Mouse (Mus musculus): ENCODE measurements at regions not wholly inside any gene's neighbourhood (a gene's known extent, or its start where the extent isn't known, plus 50 kb on each side); places are given as distances from the start of the nearest gene placed in this dataset.

DNA sequence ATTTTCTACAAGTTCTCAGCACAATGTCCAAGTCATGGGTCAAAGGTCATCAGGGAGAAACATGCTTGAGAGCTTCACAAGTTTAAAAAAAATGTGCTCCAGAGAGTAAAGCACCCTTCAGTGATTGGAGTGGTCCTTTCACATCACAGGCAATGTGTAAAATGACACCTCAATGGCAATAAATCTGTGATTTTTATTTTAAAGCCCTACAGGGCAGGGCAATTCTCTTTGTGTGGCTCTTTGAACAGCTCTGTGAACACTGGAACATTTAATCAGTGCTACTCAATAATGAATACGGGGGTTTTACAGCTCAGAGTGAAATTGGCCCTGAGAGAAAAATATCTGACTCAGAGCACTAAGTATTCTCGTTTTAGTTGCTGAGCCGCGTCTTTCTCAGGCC, 563.5 kb upstream of the Adam34 start:
- no peak overlapping the region for H3K9ac ChIP-seq (ENCODE audit: low read length)
- no peak overlapping the region for H3K27ac ChIP-seq (ENCODE audit: low read length)
- H3K4me2 ChIP-seq (ENCODE audit: low read depth, low read length) = no peak overlapping the region
- H3K9me3 ChIP-seq (ENCODE audit: control insufficient read depth, low read length) = no peaks in the 10 kb centered on the region
- no peaks in the 10 kb centered on the region for H3K36me3 ChIP-seq (ENCODE audit: control insufficient read depth, insufficient read depth, low read length)
- no peak overlapping the region for H3K4me3 ChIP-seq (ENCODE audit: low read length)
- no peaks in the 10 kb centered on the region for H3K4me1 ChIP-seq (replicated peaks; ENCODE audit: control insufficient read depth, insufficient read depth, low read length)
- H3K27me3 ChIP-seq (ENCODE audit: control insufficient read depth, insufficient read depth, low read depth, low read length) = no peaks in the 10 kb centered on the region
- peak; percentile 56; the same call in 1 of the 2 replicates for ATAC-seq (ENCODE audit: low read depth)
- 42% methylated on average over 4 of the region's 4 CpGs for WGBS

DNA sequence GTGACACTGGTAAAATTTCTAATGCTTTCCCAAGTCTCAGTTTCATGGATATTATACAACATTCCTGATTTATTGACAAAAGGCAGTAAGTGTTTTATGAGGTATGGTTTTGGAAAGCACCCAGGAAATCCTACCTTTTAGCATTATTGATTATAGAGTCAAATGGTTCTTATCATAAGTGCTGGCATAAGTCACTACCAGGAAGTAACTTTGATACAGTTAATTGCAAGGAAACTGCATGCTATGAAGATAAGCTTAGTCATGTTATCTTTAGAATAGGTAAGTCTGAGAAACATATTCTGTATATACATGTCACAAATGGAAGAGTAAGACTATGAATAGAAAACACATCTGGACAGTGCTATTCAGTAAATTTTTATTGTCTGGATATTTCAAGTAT, 608.4 kb upstream of the Adam34 start:
- no peak overlapping the region for H3K4me3 ChIP-seq (ENCODE audit: low read length)
- H3K4me1 ChIP-seq (replicated peaks; ENCODE audit: control insufficient read depth, insufficient read depth, low read length) = no peaks in the 10 kb centered on the region
- no peak overlapping the region for H3K9ac ChIP-seq (ENCODE audit: low read length)
- H3K27me3 ChIP-seq (ENCODE audit: control insufficient read depth, insufficient read depth, low read depth, low read length) = no peaks in the 10 kb centered on the region
- no peak for ATAC-seq (ENCODE audit: low read depth)
- no peak overlapping the region for H3K4me2 ChIP-seq (ENCODE audit: low read depth, low read length)
- no peak overlapping the region for H3K27ac ChIP-seq (ENCODE audit: low read length)
- H3K36me3 ChIP-seq (ENCODE audit: control insufficient read depth, insufficient read depth, low read length) = no peaks in the 10 kb centered on the region
- H3K9me3 ChIP-seq (ENCODE audit: control insufficient read depth, low read length) = no peaks in the 10 kb centered on the region

DNA sequence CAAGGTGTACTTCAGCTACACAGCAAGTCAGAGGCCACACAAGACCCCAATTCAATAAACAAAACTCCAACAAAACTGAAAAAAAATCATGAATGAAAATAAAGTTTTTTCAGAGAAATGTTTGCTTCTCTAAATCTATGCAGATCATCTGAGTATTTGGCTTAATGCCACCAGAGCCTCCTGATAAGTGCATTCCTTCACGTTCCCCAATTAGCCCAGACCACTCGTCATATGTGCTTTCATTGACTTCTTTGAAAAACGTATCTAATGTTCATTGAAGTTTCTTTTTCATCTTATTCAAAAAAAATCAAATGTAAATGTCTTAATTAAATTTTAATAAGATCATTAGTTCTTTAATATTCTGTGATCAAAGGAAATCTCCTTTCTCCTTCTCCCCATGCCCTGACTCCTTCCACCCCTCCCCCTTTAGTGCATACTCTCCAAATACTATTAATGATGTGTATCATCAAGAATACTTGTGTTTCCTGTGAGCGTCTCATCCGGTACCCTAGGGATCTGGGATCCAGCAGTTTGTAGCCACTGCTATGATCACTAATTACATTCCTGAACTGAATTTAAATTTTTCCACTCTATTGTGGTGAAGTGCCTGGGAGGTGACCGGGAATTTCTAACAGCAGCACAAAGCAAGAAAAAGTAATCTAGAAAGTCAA, 600.8 kb upstream of the Fat1 start:
- Histone ChIP-seq H3K4me2 (ENCODE audit: low read depth, low read length) (no peak overlapping the region), H3K9ac (ENCODE audit: low read length) (no peak overlapping the region), H3K27ac (ENCODE audit: low read length) (no peak overlapping the region), H3K27me3 (ENCODE audit: control insufficient read depth, insufficient read depth, low read depth, low read length) (no peaks in the 10 kb centered on the region), H3K4me3 (ENCODE audit: low read length) (no peak overlapping the region), H3K4me1 (replicated peaks; ENCODE audit: control insufficient read depth, insufficient read depth, low read length) (no peaks in the 10 kb centered on the region), H3K36me3 (ENCODE audit: control insufficient read depth, insufficient read depth, low read length) (no peaks in the 10 kb centered on the region), H3K9me3 (ENCODE audit: control insufficient read depth, low read length) (no peaks in the 10 kb centered on the region)
- no peak for ATAC-seq (ENCODE audit: low read depth)
- WGBS = 51% methylated on average over 6 of the region's 6 CpGs

DNA sequence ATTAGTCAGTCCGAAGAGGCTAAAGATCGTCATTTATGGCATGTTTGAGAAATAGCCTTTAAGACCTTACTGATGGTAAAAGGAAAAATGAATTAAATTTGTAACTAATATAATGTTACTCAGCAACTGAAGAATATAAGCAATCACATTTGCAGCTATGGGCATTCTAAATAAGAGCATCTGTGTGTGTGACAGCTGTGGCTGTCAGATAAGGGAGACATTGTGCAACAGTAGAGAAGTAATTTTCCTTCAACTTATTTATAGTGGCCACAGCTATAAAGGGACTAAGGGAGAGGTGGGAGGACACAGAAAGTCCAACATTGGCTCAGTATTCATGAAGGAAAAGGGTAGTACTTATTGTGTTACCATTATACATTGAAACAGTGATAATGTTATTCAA, 591.8 kb upstream of the Fat1 start:
- 74% methylated on average over 2 of the region's 2 CpGs for WGBS
- no peak overlapping the region for H3K9ac ChIP-seq (ENCODE audit: low read length)
- peak; percentile 45; the same call in 1 of the 2 replicates for ATAC-seq (ENCODE audit: low read depth)
- H3K27me3 ChIP-seq (ENCODE audit: control insufficient read depth, insufficient read depth, low read depth, low read length) = no peaks in the 10 kb centered on the region
- no peaks in the 10 kb centered on the region for H3K36me3 ChIP-seq (ENCODE audit: control insufficient read depth, insufficient read depth, low read length)
- H3K27ac ChIP-seq (ENCODE audit: low read length) = no peak overlapping the region
- H3K4me1 ChIP-seq (replicated peaks; ENCODE audit: control insufficient read depth, insufficient read depth, low read length) = no peaks in the 10 kb centered on the region
- H3K9me3 ChIP-seq (ENCODE audit: control insufficient read depth, low read length) = no peaks in the 10 kb centered on the region
- no peak overlapping the region for H3K4me2 ChIP-seq (ENCODE audit: low read depth, low read length)
- H3K4me3 ChIP-seq (ENCODE audit: low read length) = no peak overlapping the region

DNA sequence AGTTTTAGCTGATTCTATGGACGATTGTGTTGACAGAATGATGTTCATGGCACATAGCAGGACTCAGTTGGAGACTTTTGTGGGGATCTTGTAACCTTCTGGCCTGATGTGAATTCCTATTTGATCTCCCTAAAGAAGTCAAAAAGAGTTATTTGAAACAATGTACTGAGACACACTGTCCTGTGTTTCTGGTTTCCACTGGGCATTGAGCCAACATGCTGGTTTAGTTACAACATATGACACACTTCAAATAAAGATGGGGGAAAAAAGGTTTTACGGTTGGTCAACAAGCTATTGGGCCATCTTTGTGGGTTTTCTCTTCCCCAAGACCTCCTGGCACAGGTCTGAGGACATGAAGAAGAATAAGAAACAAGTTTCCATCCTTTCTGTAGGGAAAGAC, 591.3 kb upstream of the Fat1 start:
- H3K27ac ChIP-seq (ENCODE audit: low read length) = no peak overlapping the region
- peak; percentile 41; the same call in 1 of the 2 replicates for ATAC-seq (ENCODE audit: low read depth)
- WGBS = 42% methylated on average over 2 of the region's 2 CpGs

DNA sequence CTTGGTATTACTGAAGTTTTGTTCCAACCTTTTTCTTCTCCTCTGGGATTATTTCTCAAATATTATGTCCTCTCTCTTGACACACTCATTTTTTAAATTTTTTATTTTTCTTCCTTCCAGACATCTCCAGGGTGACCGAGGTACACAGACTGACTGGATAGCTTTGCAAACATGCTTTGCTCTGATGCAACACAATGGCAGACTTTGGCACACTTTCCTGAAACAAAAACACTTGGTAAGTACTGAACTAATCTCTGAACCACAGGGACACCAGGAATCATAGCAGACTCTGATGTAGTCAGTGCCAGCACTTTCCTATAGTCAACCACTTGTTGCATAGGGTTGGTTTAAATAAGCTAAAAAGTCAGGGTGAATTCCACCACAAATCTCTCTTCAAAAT, 587.8 kb upstream of the Fat1 start:
- Histone ChIP-seq H3K27me3 (ENCODE audit: control insufficient read depth, insufficient read depth, low read depth, low read length) (no peaks in the 10 kb centered on the region), H3K4me2 (ENCODE audit: low read depth, low read length) (no peak overlapping the region), H3K36me3 (ENCODE audit: control insufficient read depth, insufficient read depth, low read length) (no peaks in the 10 kb centered on the region), H3K4me3 (ENCODE audit: low read length) (no peak overlapping the region), H3K9me3 (ENCODE audit: control insufficient read depth, low read length) (no peaks in the 10 kb centered on the region), H3K27ac (ENCODE audit: low read length) (no peak overlapping the region), H3K4me1 (replicated peaks; ENCODE audit: control insufficient read depth, insufficient read depth, low read length) (no peaks in the 10 kb centered on the region), H3K9ac (ENCODE audit: low read length) (no peak overlapping the region)
- ATAC-seq (ENCODE audit: low read depth) = 0 out of 2 replicates have a peak, but pooled peaks have one; percentile 23
- 50% methylated on average over 1 of the region's 1 CpGs for WGBS

More for the DNA sequence above, 591.3 kb upstream of the Fat1 start:
- H3K27me3 ChIP-seq (ENCODE audit: control insufficient read depth, insufficient read depth, low read depth, low read length) = no peaks in the 10 kb centered on the region
- H3K36me3 ChIP-seq (ENCODE audit: control insufficient read depth, insufficient read depth, low read length) = no peaks in the 10 kb centered on the region
- no peaks in the 10 kb centered on the region for H3K4me1 ChIP-seq (replicated peaks; ENCODE audit: control insufficient read depth, insufficient read depth, low read length)
- H3K9me3 ChIP-seq (ENCODE audit: control insufficient read depth, low read length) = no peaks in the 10 kb centered on the region
- H3K4me2 ChIP-seq (ENCODE audit: low read depth, low read length) = no peak overlapping the region
- no peak overlapping the region for H3K4me3 ChIP-seq (ENCODE audit: low read length)
- H3K9ac ChIP-seq (ENCODE audit: low read length) = no peak overlapping the region

DNA sequence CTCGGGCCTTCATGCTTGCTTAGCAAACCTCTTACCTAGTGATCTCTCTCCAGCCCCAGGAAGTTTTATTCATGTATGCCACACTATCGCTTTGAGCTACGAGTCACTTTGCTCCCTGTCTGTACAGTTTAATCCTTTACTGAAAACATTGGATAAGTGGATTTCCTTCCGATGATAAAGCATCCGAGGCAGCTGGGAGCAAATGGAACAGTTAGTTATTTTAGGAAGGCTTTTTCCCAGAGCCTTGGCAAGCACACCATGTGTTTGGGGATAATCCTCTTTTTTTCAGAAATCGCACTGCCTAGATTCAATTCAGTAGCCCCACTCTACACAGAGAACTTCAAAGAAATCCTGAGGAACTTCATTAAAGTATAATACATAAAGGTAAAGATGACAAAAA, 561.3 kb upstream of the Fat1 start:
- 48% methylated on average over 6 of the region's 6 CpGs for WGBS

DNA sequence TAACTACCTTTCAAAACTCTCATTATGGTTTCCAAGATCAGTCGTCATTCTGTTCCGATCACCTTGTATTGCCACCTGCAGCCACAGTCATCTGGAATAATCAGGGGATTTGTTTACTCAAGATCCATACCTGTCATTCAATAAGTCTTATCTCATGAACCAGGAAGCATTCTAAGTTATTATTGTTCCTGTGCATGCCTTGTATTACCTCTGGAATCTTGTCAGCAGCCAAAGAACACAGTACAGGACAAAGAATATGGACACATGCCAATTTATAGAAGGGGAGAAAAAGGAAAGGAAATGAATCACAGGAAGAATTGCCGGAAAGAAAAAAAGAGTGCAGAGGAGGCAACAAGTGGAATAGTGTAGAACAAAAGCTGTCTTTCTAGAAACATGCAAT, 557.5 kb upstream of the Fat1 start:
- no peaks in the 10 kb centered on the region for H3K27me3 ChIP-seq (ENCODE audit: control insufficient read depth, insufficient read depth, low read depth, low read length)
- no peak overlapping the region for H3K27ac ChIP-seq (ENCODE audit: low read length)
- no peaks in the 10 kb centered on the region for H3K9me3 ChIP-seq (ENCODE audit: control insufficient read depth, low read length)
- H3K4me2 ChIP-seq (ENCODE audit: low read depth, low read length) = no peak overlapping the region
- H3K4me3 ChIP-seq (ENCODE audit: low read length) = no peak overlapping the region
- H3K36me3 ChIP-seq (ENCODE audit: control insufficient read depth, insufficient read depth, low read length) = no peaks in the 10 kb centered on the region
- ATAC-seq (ENCODE audit: low read depth) = no peak
- H3K9ac ChIP-seq (ENCODE audit: low read length) = no peak overlapping the region
- 70% methylated on average over 3 of the region's 3 CpGs for WGBS
- H3K4me1 ChIP-seq (replicated peaks; ENCODE audit: control insufficient read depth, insufficient read depth, low read length) = no peaks in the 10 kb centered on the region

More for the DNA sequence above, 561.3 kb upstream of the Fat1 start:
- Histone ChIP-seq H3K4me2 (ENCODE audit: low read depth, low read length) (no peak overlapping the region), H3K9me3 (ENCODE audit: control insufficient read depth, low read length) (no peaks in the 10 kb centered on the region), H3K36me3 (ENCODE audit: control insufficient read depth, insufficient read depth, low read length) (no peaks in the 10 kb centered on the region), H3K4me3 (ENCODE audit: low read length) (no peak overlapping the region), H3K4me1 (replicated peaks; ENCODE audit: control insufficient read depth, insufficient read depth, low read length) (no peaks in the 10 kb centered on the region), H3K9ac (ENCODE audit: low read length) (no peak overlapping the region), H3K27me3 (ENCODE audit: control insufficient read depth, insufficient read depth, low read depth, low read length) (no peaks in the 10 kb centered on the region), H3K27ac (ENCODE audit: low read length) (no peak overlapping the region)
- ATAC-seq (ENCODE audit: low read depth) = no peak

DNA sequence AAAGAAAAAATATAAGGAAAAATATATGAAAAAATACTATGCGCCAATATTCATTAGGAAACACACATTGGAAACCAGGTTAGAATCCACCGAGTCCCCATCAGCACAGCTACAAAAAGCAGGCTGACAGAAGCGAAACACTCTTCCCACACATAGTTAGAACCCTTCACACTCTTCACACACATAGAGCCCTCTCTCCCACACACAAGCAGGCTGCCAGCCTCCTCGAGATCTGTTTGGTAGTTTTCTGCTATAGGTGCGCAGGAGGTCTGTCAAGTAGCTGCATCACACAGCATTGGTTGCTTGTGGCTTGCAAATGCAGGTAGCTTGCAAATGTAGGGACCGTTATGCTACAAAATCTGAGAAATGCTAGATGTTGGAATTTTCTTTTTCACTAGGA, 526.8 kb upstream of the Fat1 start:
- no peaks in the 10 kb centered on the region for H3K4me1 ChIP-seq (replicated peaks; ENCODE audit: control insufficient read depth, insufficient read depth, low read length)
- no peak for ATAC-seq (ENCODE audit: low read depth)
- 94% methylated on average over 6 of the region's 6 CpGs for WGBS
- peaks cover 6% of the 10 kb centered on the region; the same call in 1 of the 2 replicates for H3K9me3 ChIP-seq (ENCODE audit: control insufficient read depth, low read length)
- H3K4me2 ChIP-seq (ENCODE audit: low read depth, low read length) = no peak overlapping the region
- no peak overlapping the region for H3K4me3 ChIP-seq (ENCODE audit: low read length)
- no peak overlapping the region for H3K27ac ChIP-seq (ENCODE audit: low read length)
- H3K36me3 ChIP-seq (ENCODE audit: control insufficient read depth, insufficient read depth, low read length) = no peaks in the 10 kb centered on the region
- H3K9ac ChIP-seq (ENCODE audit: low read length) = no peak overlapping the region
- no peaks in the 10 kb centered on the region for H3K27me3 ChIP-seq (ENCODE audit: control insufficient read depth, insufficient read depth, low read depth, low read length)

DNA sequence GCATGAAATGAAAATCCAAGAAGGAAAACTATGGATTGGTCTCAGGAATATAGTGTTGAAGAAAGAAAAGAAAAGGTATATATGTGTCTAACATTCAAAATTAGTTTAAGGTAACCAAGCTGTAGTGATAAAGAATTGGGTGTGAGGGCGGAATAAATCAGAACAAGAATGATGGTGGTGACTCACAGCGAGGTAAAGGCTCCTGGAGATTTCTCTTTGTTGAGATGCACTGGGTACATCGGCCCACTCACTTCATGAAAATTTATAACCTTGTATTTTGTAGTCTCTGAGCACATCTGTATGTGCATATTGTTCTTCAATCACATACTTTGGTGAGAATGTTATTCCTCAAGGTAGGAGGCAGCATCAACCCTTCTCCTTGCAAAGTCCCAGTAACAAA, 525.0 kb upstream of the Fat1 start:
- H3K4me1 ChIP-seq (replicated peaks; ENCODE audit: control insufficient read depth, insufficient read depth, low read length) = no peaks in the 10 kb centered on the region
- no peak overlapping the region for H3K4me3 ChIP-seq (ENCODE audit: low read length)
- H3K4me2 ChIP-seq (ENCODE audit: low read depth, low read length) = no peak overlapping the region
- H3K27me3 ChIP-seq (ENCODE audit: control insufficient read depth, insufficient read depth, low read depth, low read length) = no peaks in the 10 kb centered on the region
- H3K36me3 ChIP-seq (ENCODE audit: control insufficient read depth, insufficient read depth, low read length) = no peaks in the 10 kb centered on the region
- no peak overlapping the region for H3K9ac ChIP-seq (ENCODE audit: low read length)
- WGBS = 89% methylated on average over 3 of the region's 3 CpGs
- no peak overlapping the region for H3K27ac ChIP-seq (ENCODE audit: low read length)
- ATAC-seq (ENCODE audit: low read depth) = no peak
- peaks cover 3% of the 10 kb centered on the region; the same call in 1 of the 2 replicates for H3K9me3 ChIP-seq (ENCODE audit: control insufficient read depth, low read length)
